Mouse (Mus musculus) E14TG2a.4 (cell line): ENCODE results near the gene Nle1.
"Not testable (repeated sequence)": the region's sequence is repeated elsewhere in the genome, so short reads cannot be mapped to it uniquely, and the experiment has no call there.

ENCODE experiments used
- H3K27me3 ChIP-seq: 2 replicates; pipeline ENCODE4 v1.6.1; 2014; ENCODE audit warnings: low read length, control low read depth; ENCODE audit not compliant: insufficient read depth
- H3K36me3 ChIP-seq: 2 replicates; pipeline ENCODE4 v1.6.1; 2014; ENCODE audit warnings: low read length, control low read depth; ENCODE audit not compliant: insufficient read depth
- H3K4me1 ChIP-seq: replicated peaks from 2 replicates; pipeline ENCODE4 v1.6.1; 2014; ENCODE audit warnings: low read depth, low read length, control low read depth
- H3K4me3 ChIP-seq: replicated peaks from 2 replicates; pipeline ENCODE4 v1.5.1; 2014; ENCODE audit warnings: mild to moderate bottlenecking, low read length
- H3K9me3 ChIP-seq: 2 replicates; pipeline ENCODE4 v1.6.1; 2014; ENCODE audit warnings: low read length, control low read depth
- CTCF ChIP-seq: conservative IDR thresholded peaks from 2 replicates; pipeline ENCODE4 v1.5.1; 2014; ENCODE audit warnings: low read length
- NANOG ChIP-seq: IDR thresholded peaks from 2 replicates; pipeline ENCODE4 v1.6.1; 2014; ENCODE audit warnings: borderline replicate concordance, low read length, mixed read lengths
- POU5F1 ChIP-seq: IDR thresholded peaks from 2 replicates; pipeline ENCODE4 v1.6.1; 2014; ENCODE audit warnings: low read length, borderline replicate concordance

The Nle1 gene

GRCm38 (mm10) chr11:82947457-82947856 lies 39.2 kb upstream of the Nle1 start:
- H3K27me3 ChIP-seq, result peaks cover 50% of the 10 kb centered on the region
- peaks cover 45% of the 10 kb centered on the region for H3K4me1 ChIP-seq
- TF ChIP-seq NANOG (no peak), POU5F1 (no peak), CTCF (no peak)
- no peak overlapping the region for H3K4me3 ChIP-seq
- no peaks in the 10 kb centered on the region for H3K9me3 ChIP-seq
- no peaks in the 10 kb centered on the region for H3K36me3 ChIP-seq

- Histone ChIP-seq H3K36me3 (no peaks in the 10 kb centered on the region), H3K9me3 (no peaks in the 10 kb centered on the region), H3K4me1 (peaks cover 28% of the 10 kb centered on the region), H3K4me3 (no peak overlapping the region), H3K27me3 (peaks cover 39% of the 10 kb centered on the region)
- TF ChIP-seq CTCF (no peak), NANOG (no peak), POU5F1 (no peak)
Measured at GRCm38 (mm10) chr11:82945636-82946035, 37.4 kb upstream of the Nle1 start.

- no peak overlapping the region for H3K4me3 ChIP-seq
- TF ChIP-seq NANOG, result no peak
- no peak for TF ChIP-seq POU5F1
- no peak for TF ChIP-seq CTCF
- peaks cover 15% of the 10 kb centered on the region for H3K4me1 ChIP-seq
- peaks cover 39% of the 10 kb centered on the region for H3K27me3 ChIP-seq
- no peaks in the 10 kb centered on the region for H3K36me3 ChIP-seq
- H3K9me3 ChIP-seq, result 0 out of 2 replicates have a peak, but pooled peaks cover 5% of the 10 kb centered on the region
Measured at GRCm38 (mm10) chr11:82943336-82943735, 35.1 kb upstream of the Nle1 start.

GRCm38 (mm10) chr11:82933186-82933585 lies 25.0 kb upstream of the Nle1 start:
- peaks cover 5% of the 10 kb centered on the region; the same call in 1 of the 2 replicates for H3K9me3 ChIP-seq
- TF ChIP-seq NANOG, result no peak
- no peak for TF ChIP-seq POU5F1
- TF ChIP-seq CTCF, result no peak
- H3K4me1 ChIP-seq, result peaks cover 7% of the 10 kb centered on the region
- no peaks in the 10 kb centered on the region for H3K36me3 ChIP-seq
- peaks cover 74% of the 10 kb centered on the region for H3K27me3 ChIP-seq
- peak overlapping the region; percentile 51; the same call in 1 of the 2 replicates for H3K4me3 ChIP-seq

GRCm38 (mm10) chr11:82931671-82932450 lies 23.6 kb upstream of the Nle1 start:
- H3K36me3 ChIP-seq, H3K4me1 ChIP-seq, H3K9me3 ChIP-seq: not testable (repeated sequence)
- H3K4me3 ChIP-seq, result peak overlapping the region; percentile 23; the same call in 1 of the 2 replicates
- H3K27me3 ChIP-seq, result peaks cover 67% of the 10 kb centered on the region

GRCm38 (mm10) chr11:82931161-82931560 lies 22.9 kb upstream of the Nle1 start:
- H3K4me3 ChIP-seq, result 0 out of 2 replicates have a peak overlapping the region, but pooled peaks have one; percentile 13
- not testable (repeated sequence) for H3K9me3 ChIP-seq, H3K36me3 ChIP-seq, H3K4me1 ChIP-seq
- H3K27me3 ChIP-seq, result peaks cover 60% of the 10 kb centered on the region

GRCm38 (mm10) chr11:82930391-82930955 lies 22.3 kb upstream of the Nle1 start:
- H3K9me3 ChIP-seq, H3K4me1 ChIP-seq, H3K36me3 ChIP-seq: not testable (repeated sequence)
- Histone ChIP-seq H3K27me3 (peaks cover 53% of the 10 kb centered on the region), H3K4me3 (peak overlapping the region; percentile 67)

GRCm38 (mm10) chr11:82929633-82929950 lies 21.4 kb upstream of the Nle1 start:
- H3K9me3 ChIP-seq, result peaks cover 5% of the 10 kb centered on the region; the same call in 1 of the 2 replicates
- no peaks in the 10 kb centered on the region for H3K36me3 ChIP-seq
- no peak for TF ChIP-seq CTCF
- no peak for TF ChIP-seq NANOG
- TF ChIP-seq POU5F1, result no peak

GRCm38 (mm10) chr11:82928897-82929632 lies 20.9 kb upstream of the Nle1 start:
- Histone ChIP-seq H3K4me1 (peaks cover 10% of the 10 kb centered on the region), H3K27me3 (peaks cover 45% of the 10 kb centered on the region), H3K9me3 (peaks cover 5% of the 10 kb centered on the region; the same call in 1 of the 2 replicates), H3K4me3 (no peak overlapping the region), H3K36me3 (no peaks in the 10 kb centered on the region)
- TF ChIP-seq CTCF (no peak), NANOG (no peak), POU5F1 (no peak)

More at GRCm38 (mm10) chr11:82929633-82929950, 21.4 kb upstream of the Nle1 start:
- peaks cover 10% of the 10 kb centered on the region for H3K4me1 ChIP-seq
- H3K4me3 ChIP-seq, result no peak overlapping the region
- H3K27me3 ChIP-seq, result peaks cover 50% of the 10 kb centered on the region

- peaks cover 30% of the 10 kb centered on the region for H3K27me3 ChIP-seq
- not testable (repeated sequence) for H3K9me3 ChIP-seq, H3K36me3 ChIP-seq, H3K4me3 ChIP-seq, H3K4me1 ChIP-seq
Measured at GRCm38 (mm10) chr11:82923910-82924309, 15.7 kb upstream of the Nle1 start.
